Mouse (Mus musculus) forebrain, embryonic 13.5 days (tissue): ENCODE measurements around the gene Arl11. TPM values are rescaled to one million over a fixed set of nuclear protein-coding genes. Genes with fewer than 3 reads are reported as not detected.
A peak's percentile ranks its signal among the peaks of the same experiment; 100 is the strongest.
"Not testable (repeated sequence)": the region's sequence is repeated elsewhere in the genome, so short reads cannot be mapped to it uniquely, and the experiment has no call there.

Experiments
- ATAC-seq: fragments of 200-750 bp; cut with Nextera tagmentation; 2 replicates; pipeline ENCODE4 v1.8.0; 2017
- H3K27ac ChIP-seq: fragments of 300-500 bp; sonication (generic); 2 replicates; pipeline ENCODE4 v1.5.1; 2015; ENCODE audit warnings: inconsistent platforms, mild to moderate bottlenecking, moderate library complexity
- H3K27me3 ChIP-seq: fragments of 300-500 bp; sonication (generic); 2 replicates; pipeline ENCODE4 v1.6.1; 2015; ENCODE audit warnings: mild to moderate bottlenecking, inconsistent platforms
- H3K36me3 ChIP-seq: fragments of 300-500 bp; sonication (generic); 2 replicates; pipeline ENCODE4 v1.6.1; 2015; ENCODE audit warnings: mild to moderate bottlenecking, inconsistent platforms; ENCODE audit not compliant: poor library complexity, severe bottlenecking
- H3K4me1 ChIP-seq: fragments of 300-500 bp; sonication (generic); 2 replicates; pipeline ENCODE4 v1.6.1; 2015; ENCODE audit warnings: inconsistent platforms
- H3K4me2 ChIP-seq: fragments of 300-500 bp; sonication (generic); 2 replicates; pipeline ENCODE4 v1.6.1; 2015; ENCODE audit warnings: inconsistent platforms, mild to moderate bottlenecking, moderate library complexity
- H3K4me3 ChIP-seq: fragments of 300-500 bp; sonication (generic); 2 replicates; pipeline ENCODE4 v1.5.1; 2015; ENCODE audit warnings: mild to moderate bottlenecking, inconsistent platforms
- H3K9ac ChIP-seq: fragments of 300-500 bp; sonication (generic); 2 replicates; pipeline ENCODE4 v1.6.1; 2015; ENCODE audit warnings: mild to moderate bottlenecking, inconsistent platforms
- H3K9me3 ChIP-seq: fragments of 300-500 bp; sonication (generic); replicated peaks from 2 replicates; pipeline ENCODE4 v1.6.1; 2016; ENCODE audit warnings: inconsistent platforms
- WGBS: fragments of 180-500 bp; shearing (Covaris S2); methylation state at CpG from one replicate; pipeline ENCODE4 v1.1.7; 2015; 5-methylcytosine and 5-hydroxymethylcytosine counted together
- polyA plus RNA-seq: library from polyadenylated mRNA; unstranded; fragments of >200 nt; fragmentation: Nextera tagmentation; extraction: Ambion mirVana; gene quantifications from 2 replicates; pipeline ENCODE4 v1.2.1, GENCODE M21; 2015

Gene Arl11
- polyA plus RNA-seq, 1 experiment from 2014 or later, result 0.59 TPM

DNA sequence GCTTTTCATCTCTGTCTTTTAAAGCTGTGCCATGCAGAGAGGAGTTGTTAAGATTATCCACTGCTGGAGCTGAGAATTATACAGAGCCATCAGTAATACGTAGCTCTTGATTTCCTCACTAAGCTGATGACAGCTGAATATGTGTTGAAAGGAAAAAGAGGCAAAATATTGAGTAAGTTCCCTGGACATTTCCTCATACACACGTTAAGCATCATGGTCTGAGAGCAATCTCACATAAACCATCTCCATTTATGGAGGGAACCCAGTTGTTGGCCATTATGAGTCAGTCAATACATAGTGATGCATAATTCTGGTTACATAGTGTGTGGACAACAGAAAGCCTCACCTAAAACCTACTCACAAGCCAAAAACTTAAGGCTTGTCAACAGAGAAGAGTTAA, 7.1 kb upstream of the Arl11 start:
- no peak overlapping the region for H3K9ac ChIP-seq
- no peaks in the 10 kb centered on the region for H3K36me3 ChIP-seq
- WGBS, result 85% methylated on average over 2 of the region's 2 CpGs
- no peak overlapping the region for H3K4me3 ChIP-seq
- no peaks in the 10 kb centered on the region for H3K27me3 ChIP-seq
- no peak for ATAC-seq
- no peak overlapping the region for H3K4me2 ChIP-seq
- H3K9me3 ChIP-seq, result no peaks in the 10 kb centered on the region
- H3K27ac ChIP-seq, result no peak overlapping the region
- no peaks in the 10 kb centered on the region for H3K4me1 ChIP-seq

DNA sequence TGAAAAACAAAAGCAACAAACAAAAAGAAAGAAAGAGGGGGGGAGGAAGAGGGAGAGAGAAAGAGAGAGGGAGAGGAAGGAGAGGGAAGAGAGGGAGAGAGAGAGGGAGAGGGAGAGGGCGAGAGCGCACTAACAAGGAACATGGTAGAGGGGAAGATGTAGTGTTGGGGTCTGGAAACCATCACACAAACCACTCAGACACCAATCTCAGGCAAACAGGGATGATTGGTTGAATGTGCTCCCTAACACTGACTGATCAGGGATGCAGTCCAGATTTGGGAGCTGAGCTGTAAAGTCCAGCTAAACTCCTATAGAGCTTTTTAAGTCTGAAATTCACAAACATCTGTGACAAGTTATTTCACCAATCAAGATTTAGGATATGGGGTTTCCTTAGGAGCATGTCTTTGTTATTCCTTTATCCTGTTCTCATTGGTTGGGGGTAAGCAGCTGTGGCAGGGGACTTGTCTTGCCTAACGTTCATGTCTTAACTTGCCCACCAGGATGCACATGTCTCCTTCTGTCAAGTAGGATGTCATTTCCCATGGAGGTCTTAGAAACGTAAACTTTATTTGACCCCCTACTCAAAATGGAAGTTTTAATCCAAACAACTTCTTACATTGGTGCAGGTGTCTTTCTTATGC, 5.5 kb upstream of the Arl11 start:
- Histone ChIP-seq H3K27ac (no peak overlapping the region), H3K27me3 (no peaks in the 10 kb centered on the region), H3K4me1 (no peaks in the 10 kb centered on the region), H3K9ac (no peak overlapping the region), H3K9me3 (no peaks in the 10 kb centered on the region), H3K4me2 (no peak overlapping the region), H3K4me3 (no peak overlapping the region), H3K36me3 (no peaks in the 10 kb centered on the region)
- no peak for ATAC-seq
- WGBS, result 82% methylated on average over 4 of the region's 4 CpGs

DNA sequence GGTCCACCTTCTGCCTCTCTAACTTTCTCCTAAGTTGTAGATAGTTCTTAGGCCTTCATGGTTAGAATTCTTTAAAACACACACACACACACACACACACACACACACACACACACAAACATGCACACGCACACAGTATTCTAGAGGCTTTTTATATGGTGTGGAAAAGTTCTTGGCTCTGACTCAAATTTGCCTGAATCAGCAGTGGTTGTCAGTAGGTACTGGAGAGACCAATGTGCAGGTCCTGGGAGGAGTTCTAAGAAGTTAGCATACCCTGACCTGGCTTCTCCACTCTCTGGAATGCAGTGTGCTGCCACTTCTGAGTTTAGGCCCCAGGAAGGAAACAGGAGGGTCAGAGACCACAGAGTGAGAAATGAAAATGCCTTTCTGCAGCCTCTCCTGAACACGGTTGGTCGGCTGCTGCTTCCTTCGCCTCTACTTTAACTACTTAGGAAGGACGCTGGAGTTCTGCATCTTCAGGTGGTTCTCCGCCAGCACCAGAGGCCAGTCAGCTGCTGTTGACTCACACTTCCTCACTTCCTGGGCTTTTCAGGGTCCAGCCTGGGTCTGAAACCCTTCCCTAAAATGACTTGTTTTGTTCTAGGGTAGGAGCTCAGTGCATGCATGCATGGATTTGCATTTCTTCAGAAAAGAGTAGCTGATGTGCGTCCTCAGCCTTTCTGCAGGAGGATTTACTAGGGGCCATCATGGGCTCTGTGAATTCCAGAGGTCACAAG, 651 bp downstream of the Arl11 start:
- Histone ChIP-seq H3K27ac (no peak overlapping the region), H3K36me3 (no peaks in the 10 kb centered on the region), H3K9ac (no peak overlapping the region), H3K9me3 (no peaks in the 10 kb centered on the region), H3K4me2 (no peak overlapping the region), H3K4me3 (no peak overlapping the region), H3K4me1 (peaks cover 5% of the 10 kb centered on the region), H3K27me3 (no peaks in the 10 kb centered on the region)
- WGBS, result 77% methylated on average over 7 of the region's 7 CpGs
- ATAC-seq, result no peak

DNA sequence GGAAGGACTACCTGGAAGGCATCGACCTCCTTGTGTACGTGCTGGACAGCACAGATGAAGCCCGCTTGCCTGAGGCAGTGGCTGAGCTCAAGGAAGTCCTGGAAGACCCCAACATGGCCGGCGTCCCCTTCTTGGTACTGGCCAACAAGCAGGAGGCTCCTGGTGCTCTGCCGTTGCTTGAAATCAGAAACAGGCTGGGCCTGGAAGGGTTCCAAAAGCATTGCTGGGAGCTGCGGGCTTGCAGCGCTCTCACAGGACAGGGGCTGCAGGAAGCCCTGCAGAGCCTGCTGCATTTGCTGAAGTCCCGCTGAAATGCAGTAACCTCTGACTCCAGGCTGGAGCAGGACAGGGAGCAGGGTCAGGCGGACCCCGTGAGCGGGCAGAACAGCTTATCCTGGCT, 1.4 kb downstream of the Arl11 start:
- H3K4me1 ChIP-seq, result peaks cover 5% of the 10 kb centered on the region
- H3K9ac ChIP-seq, result no peak overlapping the region
- H3K27me3 ChIP-seq, result no peaks in the 10 kb centered on the region
- ATAC-seq, result no peak
- no peak overlapping the region for H3K4me3 ChIP-seq
- no peak overlapping the region for H3K27ac ChIP-seq
- WGBS, result 70% methylated on average over 12 of the region's 12 CpGs
- H3K36me3 ChIP-seq, result no peaks in the 10 kb centered on the region
- no peak overlapping the region for H3K4me2 ChIP-seq
- no peaks in the 10 kb centered on the region for H3K9me3 ChIP-seq

DNA sequence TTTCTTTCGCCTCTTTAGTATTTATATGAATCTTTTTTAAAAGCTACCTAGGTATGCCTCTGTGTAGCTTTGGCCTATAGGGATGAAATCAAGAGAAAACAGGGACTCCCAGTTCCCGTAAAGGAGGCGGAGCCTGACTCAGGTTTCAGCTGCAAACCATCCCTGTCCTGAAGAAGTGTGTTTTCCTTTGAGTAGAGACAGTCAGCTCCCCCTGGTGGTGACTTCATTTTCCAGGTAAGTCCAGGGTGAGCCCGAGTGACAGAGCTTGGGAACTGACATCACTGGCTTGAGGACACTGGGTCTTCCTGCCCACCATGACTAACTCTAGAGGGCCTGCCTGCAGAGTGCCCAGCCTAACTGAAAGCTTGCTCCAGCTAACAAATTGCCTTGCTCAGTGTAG, 7.3 kb downstream of the Arl11 start:
- Histone ChIP-seq H3K4me1 (no peaks in the 10 kb centered on the region), H3K27ac (no peak overlapping the region), H3K27me3 (no peaks in the 10 kb centered on the region), H3K9me3 (no peaks in the 10 kb centered on the region), H3K4me3 (no peak overlapping the region), H3K4me2 (no peak overlapping the region), H3K36me3 (no peaks in the 10 kb centered on the region), H3K9ac (no peak overlapping the region)
- 40% methylated on average over 4 of the region's 4 CpGs for WGBS
- ATAC-seq, result peak; percentile 30; the same call in 1 of the 2 replicates

DNA sequence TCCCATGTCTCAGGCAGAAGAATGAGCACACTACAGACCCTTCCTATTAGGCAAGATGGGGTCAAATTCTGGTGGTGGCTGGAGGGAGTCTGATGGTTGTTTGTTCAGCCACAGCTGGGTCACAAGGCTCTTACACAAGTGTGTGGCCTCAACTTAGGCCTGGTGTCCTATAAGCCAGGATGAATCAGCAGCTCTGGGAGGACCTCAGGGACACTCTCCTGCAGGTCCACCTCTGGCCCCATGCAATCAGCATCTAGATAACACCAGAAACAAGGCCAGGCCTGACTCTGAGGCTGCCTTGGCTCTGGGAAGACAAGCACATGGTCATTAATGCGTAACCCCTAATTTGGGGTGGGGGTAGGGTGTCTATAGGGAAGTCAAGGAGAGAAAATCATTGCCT, 11.2 kb downstream of the Arl11 start:
- no peaks in the 10 kb centered on the region for H3K36me3 ChIP-seq
- H3K27me3 ChIP-seq, result no peaks in the 10 kb centered on the region
- H3K4me3 ChIP-seq, result no peak overlapping the region
- ATAC-seq, result no peak
- WGBS, result 96% methylated on average over 1 of the region's 1 CpGs
- H3K4me1 ChIP-seq, result no peaks in the 10 kb centered on the region
- H3K9ac ChIP-seq, result no peak overlapping the region
- H3K4me2 ChIP-seq, result no peak overlapping the region
- H3K27ac ChIP-seq, result no peak overlapping the region
- H3K9me3 ChIP-seq, result peaks cover 11% of the 10 kb centered on the region

DNA sequence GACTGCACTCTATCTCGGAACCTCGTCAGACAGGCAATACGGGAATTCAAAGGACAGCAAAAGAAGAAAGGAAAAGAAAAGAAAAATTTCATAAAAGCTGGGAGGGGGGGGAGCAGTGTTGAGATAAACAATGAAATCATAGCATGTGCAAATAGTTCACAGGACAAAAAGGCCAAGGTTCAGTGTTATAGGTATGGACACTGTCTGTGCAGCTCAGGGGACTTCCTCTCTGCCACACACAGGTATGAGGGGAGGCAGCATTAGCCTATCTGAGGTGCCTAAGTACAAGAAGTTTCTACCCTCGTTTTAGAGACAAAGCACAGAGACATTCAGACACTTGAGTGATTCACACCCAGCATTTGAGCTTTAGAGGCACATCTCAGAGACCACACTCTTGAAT, 11.6 kb downstream of the Arl11 start:
- ATAC-seq, result no peak
- Histone ChIP-seq H3K4me2 (no peak overlapping the region), H3K27ac (no peak overlapping the region), H3K4me1 (no peaks in the 10 kb centered on the region), H3K9ac (no peak overlapping the region), H3K36me3 (no peaks in the 10 kb centered on the region), H3K27me3 (no peaks in the 10 kb centered on the region), H3K4me3 (no peak overlapping the region), H3K9me3 (peaks cover 11% of the 10 kb centered on the region)
- 91% methylated on average over 4 of the region's 4 CpGs for WGBS

DNA sequence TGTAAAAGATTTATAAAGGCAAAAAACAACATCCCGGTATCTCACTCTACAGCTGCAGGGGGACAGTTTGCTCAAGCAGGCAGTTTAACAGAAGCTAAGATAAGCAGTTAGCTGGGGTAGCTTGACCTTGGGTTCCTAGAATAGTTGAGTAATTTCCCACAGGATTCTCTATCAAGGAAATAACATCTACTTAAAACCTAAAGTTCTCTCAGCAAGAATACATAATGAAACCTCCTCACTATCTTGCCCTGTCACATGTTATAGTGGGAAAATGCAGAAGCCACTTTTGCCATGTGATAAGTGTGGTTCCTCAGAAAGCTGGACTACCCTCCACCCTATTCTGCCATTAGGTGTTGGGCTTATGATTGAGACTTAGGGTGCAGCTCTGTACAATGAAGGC, 13.2 kb downstream of the Arl11 start:
- H3K4me3 ChIP-seq, result no peak overlapping the region
- H3K4me1 ChIP-seq, result peaks cover 4% of the 10 kb centered on the region
- no peaks in the 10 kb centered on the region for H3K36me3 ChIP-seq
- no peak for ATAC-seq
- WGBS, result 94% methylated on average over 1 of the region's 1 CpGs
- no peak overlapping the region for H3K4me2 ChIP-seq
- no peaks in the 10 kb centered on the region for H3K27me3 ChIP-seq
- H3K27ac ChIP-seq, result no peak overlapping the region
- H3K9me3 ChIP-seq, result peaks cover 11% of the 10 kb centered on the region
- no peak overlapping the region for H3K9ac ChIP-seq

DNA sequence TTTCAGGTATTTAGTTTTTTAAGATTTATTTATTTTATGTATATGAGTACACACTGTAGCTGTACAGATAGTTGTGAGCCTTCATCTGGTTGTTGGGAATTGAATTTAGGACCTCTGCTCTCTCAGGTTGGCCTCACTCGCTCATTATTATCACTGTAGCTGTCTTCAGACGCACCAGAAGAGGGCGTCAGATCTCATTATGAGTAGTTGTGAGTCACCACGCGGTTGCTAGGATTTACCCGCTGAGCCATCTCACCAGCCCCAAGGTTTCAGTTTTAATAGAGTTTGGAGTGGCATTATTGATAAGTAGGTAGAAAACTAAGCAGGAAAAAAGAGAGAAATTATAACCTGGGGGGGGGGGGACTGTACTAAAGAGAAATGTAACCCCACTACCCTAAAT, 17.5 kb downstream of the Arl11 start:
- Histone ChIP-seq H3K4me1 (peaks cover 34% of the 10 kb centered on the region), H3K9me3 (peaks cover 11% of the 10 kb centered on the region)
- H3K27ac ChIP-seq, H3K36me3 ChIP-seq, ATAC-seq, H3K9ac ChIP-seq, H3K27me3 ChIP-seq, H3K4me2 ChIP-seq, H3K4me3 ChIP-seq: not testable (repeated sequence)
- WGBS, result 17% methylated on average over 6 of the region's 6 CpGs

DNA sequence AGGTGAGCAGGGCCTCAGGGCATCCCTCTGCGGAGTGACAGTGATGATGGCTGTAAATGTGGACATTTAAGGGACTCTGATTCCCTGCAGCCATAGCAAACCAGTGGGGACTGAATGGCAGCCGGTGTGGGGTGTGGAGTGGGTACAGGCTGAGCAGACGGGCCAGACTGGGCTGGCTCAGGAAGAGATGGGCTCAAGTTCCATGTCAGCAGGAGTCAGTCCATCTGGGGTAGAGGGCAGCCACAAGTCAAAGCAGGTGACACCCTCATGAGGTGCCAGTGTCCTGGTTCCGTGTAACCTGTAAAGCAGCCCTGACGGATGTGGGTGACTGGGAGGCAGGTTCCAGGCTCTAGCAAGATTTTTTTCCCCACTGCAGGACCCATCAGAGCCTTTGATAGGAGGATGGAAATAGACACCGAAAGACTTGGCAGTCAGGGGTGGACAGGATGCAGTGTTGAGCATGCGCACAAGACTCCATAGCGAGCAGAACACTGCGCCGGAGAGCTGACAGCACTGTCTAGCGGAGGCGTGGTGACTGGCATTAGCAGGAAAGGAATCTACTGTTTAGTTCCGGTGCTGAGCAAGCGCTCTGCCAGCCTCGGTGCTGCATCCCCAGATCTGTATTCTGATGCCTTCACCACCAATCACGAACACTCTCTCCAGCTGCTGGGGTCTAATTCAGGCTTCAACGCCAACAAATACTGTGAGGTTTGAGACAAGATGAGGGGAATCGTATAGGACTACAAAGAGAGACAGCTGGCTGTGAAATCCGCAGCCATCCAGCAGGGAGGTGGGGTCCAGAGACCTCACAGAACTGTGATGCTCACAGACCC, 18.3 kb downstream of the Arl11 start:
- Histone ChIP-seq H3K9ac (peak overlapping the region; percentile 55; the same call in 1 of the 2 replicates), H3K9me3 (peaks cover 5% of the 10 kb centered on the region), H3K4me1 (peaks cover 34% of the 10 kb centered on the region), H3K27ac (peak overlapping the region; percentile 76), H3K27me3 (no peaks in the 10 kb centered on the region), H3K36me3 (no peaks in the 10 kb centered on the region), H3K4me3 (peak overlapping the region; percentile 24), H3K4me2 (peak overlapping the region; percentile 55)
- WGBS, result 34% methylated on average over 19 of the region's 19 CpGs
- ATAC-seq, result peak; percentile 76

DNA sequence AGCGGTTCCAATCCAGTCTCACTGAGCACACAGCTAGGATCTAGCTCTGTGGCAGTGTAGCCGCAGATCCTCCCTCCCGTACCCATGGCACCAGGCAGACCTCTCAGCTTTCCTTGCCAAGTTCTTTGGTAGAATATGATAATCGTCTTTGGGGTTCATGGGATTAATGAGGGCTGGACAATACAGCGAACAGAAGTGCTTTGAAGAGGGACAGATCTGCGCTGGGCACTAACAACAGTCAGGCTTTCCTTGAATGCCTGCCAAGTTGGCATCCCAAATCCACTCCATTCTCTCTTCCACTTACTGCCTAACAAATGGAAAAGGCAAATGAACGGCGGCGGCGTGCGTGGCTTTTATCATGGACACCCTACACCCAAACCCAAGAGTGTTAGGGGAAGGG, 21.0 kb downstream of the Arl11 start:
- H3K36me3 ChIP-seq, result no peaks in the 10 kb centered on the region; the same call in 1 of the 2 replicates
- 0 out of 2 replicates have a peak overlapping the region, but pooled peaks have one; percentile 41 for H3K9ac ChIP-seq
- peaks cover 34% of the 10 kb centered on the region for H3K4me1 ChIP-seq
- 30% methylated on average over 11 of the region's 11 CpGs for WGBS
- H3K4me3 ChIP-seq, result no peak overlapping the region
- peak overlapping the region; percentile 88 for H3K27ac ChIP-seq
- H3K4me2 ChIP-seq, result peak overlapping the region; percentile 41
- no peaks in the 10 kb centered on the region for H3K27me3 ChIP-seq
- peak; percentile 72 for ATAC-seq
- no peaks in the 10 kb centered on the region for H3K9me3 ChIP-seq

DNA sequence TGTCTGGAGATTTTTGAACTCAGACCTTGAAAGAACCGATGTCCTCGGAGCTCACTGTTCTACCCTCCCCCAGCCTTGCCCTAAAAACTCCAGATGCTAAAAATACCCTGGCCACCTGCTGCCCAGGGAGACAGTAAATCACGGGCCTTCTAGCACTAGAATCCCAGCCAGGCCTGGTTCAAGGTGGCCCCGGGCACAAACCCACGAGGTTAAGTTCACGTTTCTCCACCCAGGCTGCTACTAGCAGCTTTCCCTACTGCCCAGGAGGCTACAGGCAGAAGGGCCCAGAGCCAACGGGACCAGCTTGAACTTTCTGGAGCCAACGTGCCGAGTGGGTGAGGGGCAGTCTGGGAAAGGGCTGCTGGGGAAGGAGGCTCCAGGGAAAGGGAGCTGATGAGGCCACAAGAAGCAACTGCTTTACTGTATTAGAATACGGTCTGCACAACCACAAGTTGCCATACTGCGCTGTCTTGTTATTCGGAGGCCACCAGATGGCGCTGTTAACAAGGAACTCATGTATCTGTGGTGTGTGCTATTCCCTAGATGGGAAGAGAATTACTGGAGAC, 21.5 kb downstream of the Arl11 start:
- H3K4me2 ChIP-seq, result peak overlapping the region; percentile 41
- no peaks in the 10 kb centered on the region; the same call in 1 of the 2 replicates for H3K36me3 ChIP-seq
- peak overlapping the region; percentile 88 for H3K27ac ChIP-seq
- H3K9me3 ChIP-seq, result no peaks in the 10 kb centered on the region
- H3K9ac ChIP-seq, result peak overlapping the region; percentile 41
- WGBS, result 15% methylated on average over 13 of the region's 13 CpGs
- no peak overlapping the region for H3K4me3 ChIP-seq
- H3K27me3 ChIP-seq, result no peaks in the 10 kb centered on the region
- peak; percentile 72 for ATAC-seq
- H3K4me1 ChIP-seq, result peaks cover 34% of the 10 kb centered on the region
